Mouse (Mus musculus) monocyte, adult 2 months (primary cell): ENCODE data around the gene Smarcd1.
"Not testable (repeated sequence)": the region's sequence is repeated elsewhere in the genome, so short reads cannot be mapped to it uniquely, and the experiment has no call there.

Experiments
- DNase-seq, 2 experiments: peaks; one replicate each; pipeline ENCODE4 v3.0.0; 2022; ENCODE audit warnings: low spot score in 2 of 2, low read depth in 1 of 2

The Smarcd1 gene

GRCm38 (mm10) chr15:99682880-99683279, 19.0 kb upstream of the Smarcd1 start:
- DNase-seq, result no peak

- no peak for DNase-seq
Observed at GRCm38 (mm10) chr15:99684156-99684555, 17.8 kb upstream of the Smarcd1 start.

- no peak for DNase-seq
Observed at GRCm38 (mm10) chr15:99688712-99689111, 13.2 kb upstream of the Smarcd1 start.

- DNase-seq, result no peak
Observed at GRCm38 (mm10) chr15:99690924-99691323, 11.0 kb upstream of the Smarcd1 start.

GRCm38 (mm10) chr15:99691976-99692375, 10.0 kb upstream of the Smarcd1 start:
- DNase-seq, result no peak

GRCm38 (mm10) chr15:99697309-99697708, 4.6 kb upstream of the Smarcd1 start:
- DNase-seq, result no peak

- DNase-seq, result no peak
Observed at GRCm38 (mm10) chr15:99698533-99699085, 3.3 kb upstream of the Smarcd1 start.

GRCm38 (mm10) chr15:99699715-99700114, 2.2 kb upstream of the Smarcd1 start:
- no peak for DNase-seq

- DNase-seq, result no peak
Observed at GRCm38 (mm10) chr15:99700219-99701106, 1.5 kb upstream of the Smarcd1 start.

GRCm38 (mm10) chr15:99701640-99701998, 310 bp upstream of the Smarcd1 start:
- DNase-seq, result not testable (repeated sequence)

GRCm38 (mm10) chr15:99703104-99703503, 1.2 kb downstream of the Smarcd1 start:
- DNase-seq, result no peak

- no peak for DNase-seq
Observed at GRCm38 (mm10) chr15:99703676-99704040, 1.7 kb downstream of the Smarcd1 start.

- DNase-seq, result no peak
Observed at GRCm38 (mm10) chr15:99704041-99704681, 2.2 kb downstream of the Smarcd1 start.

GRCm38 (mm10) chr15:99704881-99705280, 3.0 kb downstream of the Smarcd1 start:
- DNase-seq, result no peak

- DNase-seq, result peak in 1 of 2 experiments; percentile 42
Observed at GRCm38 (mm10) chr15:99705440-99706048, 3.6 kb downstream of the Smarcd1 start, which contains the start of gene Gm17349. Gene Gm17349, minus strand, starts transcription at chr15:99705490.

- DNase-seq, result no peak
Observed at GRCm38 (mm10) chr15:99708176-99708575, 6.2 kb downstream of the Smarcd1 start.

GRCm38 (mm10) chr15:99710221-99711190, 8.6 kb downstream of the Smarcd1 start:
- no peak for DNase-seq

GRCm38 (mm10) chr15:99711491-99711890, 9.6 kb downstream of the Smarcd1 start:
- no peak for DNase-seq

- no peak for DNase-seq
Observed at GRCm38 (mm10) chr15:99712666-99713559, 11.0 kb downstream of the Smarcd1 start.
